Mouse (Mus musculus) embryonic fibroblast, embryonic 13.5 days (primary cell): ENCODE data around the gene Camp.
A peak's percentile ranks its signal among the peaks of the same experiment; 100 is the strongest.

Experiments
- CTCF ChIP-seq: IDR thresholded peaks from 2 replicates; pipeline ENCODE4 v1.5.1; 2011; ENCODE audit warnings: mild to moderate bottlenecking, control low read depth, low read length, moderate library complexity, borderline replicate concordance; ENCODE audit not compliant: insufficient read depth
- POLR2A ChIP-seq: IDR thresholded peaks from 2 replicates; pipeline ENCODE4 v1.6.1; 2011; ENCODE audit warnings: low read depth, mild to moderate bottlenecking, control low read depth, low read length, moderate library complexity

DNA sequence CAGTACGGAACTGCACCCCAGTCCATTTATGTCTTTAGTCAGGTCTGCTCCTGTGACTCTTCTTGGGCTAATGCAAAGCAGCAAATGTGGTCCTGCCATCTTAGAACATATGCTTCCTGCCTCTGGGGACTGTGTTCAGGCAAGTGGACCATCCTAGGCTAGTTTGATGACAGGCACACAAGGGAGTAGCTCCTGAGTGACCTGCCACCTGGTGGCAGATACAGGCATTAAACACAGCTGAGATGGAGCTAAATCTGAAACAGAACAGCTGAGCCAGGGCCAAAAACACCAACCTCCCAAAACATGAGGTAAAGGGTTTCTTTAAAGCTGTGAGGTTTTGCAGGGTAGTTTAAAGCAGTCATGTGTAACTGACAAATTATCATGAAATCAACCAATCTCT is 51.4 kb downstream of the Camp start:
- TF ChIP-seq POLR2A (no peak), CTCF (0 out of 2 replicates have a peak, but pooled peaks have one; percentile 20)
